Mouse (Mus musculus) forelimb bud, embryonic 11.5 days (tissue): ENCODE measurements around the gene Ank2.
A peak's percentile ranks its signal among the peaks of the same experiment; 100 is the strongest.

ENCODE experiments used
- DNase-seq: peaks from one replicate; pipeline ENCODE4 v3.0.0-alpha.2; 2012; ENCODE audit warnings: low read depth, low spot score

Gene Ank2

DNA sequence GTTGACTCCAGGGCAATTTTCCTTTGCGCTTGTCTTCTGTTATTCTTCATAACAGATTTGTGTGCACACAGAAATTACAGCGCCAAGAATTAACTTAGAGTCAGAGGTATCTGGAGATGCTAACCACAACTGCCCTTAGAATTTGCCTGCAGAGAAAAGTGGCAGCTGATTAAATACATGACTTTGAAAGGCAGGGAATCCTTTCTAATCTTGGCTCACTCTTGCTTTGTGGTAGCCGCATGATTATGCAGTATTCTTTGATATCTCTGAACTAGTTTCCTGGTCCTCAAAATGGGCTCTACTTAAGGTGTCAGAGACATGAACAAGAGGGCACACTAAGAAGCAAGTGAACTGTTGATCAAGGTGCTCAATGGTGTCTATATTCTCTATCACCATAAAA is 518.0 kb downstream of the Ank2 start:
- DNase-seq = no peak

DNA sequence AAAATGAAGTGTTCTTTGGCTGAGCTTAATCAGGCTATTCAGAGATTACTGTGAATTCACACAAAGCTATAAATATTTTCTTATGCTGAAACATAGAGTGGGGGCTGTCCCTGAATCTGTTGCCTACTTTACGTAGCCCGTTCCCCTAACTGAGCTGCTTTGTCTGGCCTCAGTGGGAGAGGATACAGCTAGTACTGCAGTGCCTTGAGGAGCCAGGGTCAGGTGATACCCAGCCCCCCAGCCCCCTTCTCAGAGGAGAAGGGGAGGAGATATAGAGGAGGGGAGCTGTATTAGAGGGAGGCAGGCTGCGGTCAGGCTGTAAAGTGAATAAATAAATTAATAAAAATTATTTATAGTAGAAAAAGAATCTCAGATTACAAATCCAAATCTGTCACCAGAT is 519.5 kb downstream of the Ank2 start:
- no peak for DNase-seq

DNA sequence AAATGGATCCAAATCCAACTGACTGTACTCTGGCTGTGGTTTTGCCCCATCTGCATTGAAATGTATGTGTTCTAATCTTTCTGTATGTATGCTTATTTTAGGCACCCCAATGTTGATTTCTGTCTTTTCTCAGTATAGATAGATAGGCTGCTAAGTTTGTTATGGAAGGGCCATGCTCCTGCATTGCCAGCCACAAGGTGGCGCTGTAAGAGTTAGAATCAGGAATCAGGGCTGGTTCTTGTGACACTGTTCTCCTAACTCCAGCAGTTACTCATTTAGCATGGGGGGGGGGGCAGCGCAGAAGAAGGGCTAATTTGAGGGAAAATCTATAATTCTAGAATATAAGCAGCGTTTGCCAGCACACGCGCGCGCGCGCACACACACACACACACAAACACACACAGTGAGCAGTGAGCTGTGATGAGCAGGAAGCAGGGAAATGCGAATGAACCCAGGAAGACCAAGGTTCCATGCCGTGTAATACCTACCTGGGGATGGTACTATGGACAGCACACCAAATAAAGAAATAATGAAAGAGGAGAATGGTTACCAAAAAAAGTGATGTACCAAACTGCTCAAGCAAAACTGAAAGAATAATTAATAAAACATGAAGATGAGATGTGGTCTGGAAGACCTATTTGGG is 520.3 kb downstream of the Ank2 start:
- peak; percentile 61 for DNase-seq

DNA sequence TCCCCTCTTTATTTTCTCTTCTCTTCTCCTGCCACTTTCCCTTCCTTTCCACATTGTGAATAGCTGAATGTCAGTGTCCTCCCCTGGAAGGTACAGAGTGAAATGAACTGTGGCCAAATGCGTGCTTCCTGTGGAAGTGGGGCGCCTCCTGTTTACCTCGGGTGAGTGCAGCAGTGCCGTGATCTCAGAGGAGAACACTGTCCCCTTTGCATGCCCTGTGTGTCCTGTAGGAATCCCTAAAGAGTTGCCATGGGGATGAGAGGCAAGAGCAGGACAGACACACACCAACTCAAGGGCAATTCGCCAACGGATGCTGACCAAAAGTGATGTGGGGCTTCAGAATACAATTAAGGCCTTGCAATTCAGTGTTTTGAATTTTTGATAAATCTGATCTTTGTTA is 521.8 kb downstream of the Ank2 start:
- no peak for DNase-seq

DNA sequence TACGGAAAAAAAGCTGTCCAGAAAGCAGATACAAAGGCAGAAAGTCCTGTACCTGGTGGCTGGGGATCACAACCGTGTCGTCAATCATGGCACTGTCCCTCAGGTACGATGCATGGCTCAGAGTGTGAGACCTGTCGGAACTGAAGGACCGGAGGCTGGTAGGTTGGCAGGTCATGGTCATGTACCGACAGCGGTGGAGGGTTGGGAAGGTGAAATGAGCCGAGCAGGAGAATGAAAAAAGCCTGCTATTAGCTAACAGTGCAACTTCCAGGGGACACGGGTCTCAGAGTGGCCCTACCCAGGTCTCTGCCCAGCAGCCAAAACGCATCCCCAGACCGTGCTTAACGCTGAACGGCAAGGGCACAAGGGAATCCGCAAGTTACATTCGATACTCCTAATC is 522.4 kb downstream of the Ank2 start:
- DNase-seq = no peak

DNA sequence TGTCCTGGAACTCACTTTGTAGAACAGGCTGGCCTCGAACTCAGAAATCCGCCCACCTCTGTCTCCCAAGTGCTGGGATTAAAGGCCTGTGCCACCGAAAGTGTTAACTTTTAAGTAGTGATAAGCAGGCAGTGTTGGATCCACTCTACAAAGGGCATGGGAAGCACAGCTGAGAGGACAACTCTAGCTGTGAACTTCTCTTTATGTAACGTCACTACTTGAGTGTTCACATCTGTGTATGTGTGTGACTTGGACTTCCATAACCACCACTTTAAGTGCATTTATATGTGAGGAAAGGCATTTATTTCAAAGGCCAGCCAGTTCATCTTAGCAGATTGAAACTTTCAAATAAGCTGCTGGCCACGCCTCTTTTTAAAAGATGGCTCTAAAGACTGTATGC is 523.7 kb downstream of the Ank2 start:
- no peak for DNase-seq

DNA sequence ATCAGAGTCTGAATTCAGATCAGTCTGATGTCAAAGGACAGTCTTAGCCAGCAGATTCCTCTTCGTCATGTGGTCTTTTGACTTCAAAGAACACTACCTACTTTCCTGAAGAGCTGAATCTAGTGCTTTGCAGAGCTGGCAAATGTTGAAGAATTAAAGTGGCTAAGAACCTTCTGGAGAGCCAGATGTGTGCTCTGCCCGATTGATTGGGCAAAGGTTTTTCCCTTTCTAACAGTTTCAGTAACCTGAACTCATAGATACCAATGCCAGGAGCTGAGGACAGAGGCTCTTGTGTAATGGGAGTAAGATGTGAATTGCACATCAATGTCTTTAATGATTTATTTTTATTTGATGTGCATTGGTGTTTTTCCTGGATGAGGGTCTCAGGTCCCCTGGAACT is 525.6 kb downstream of the Ank2 start:
- DNase-seq = no peak

DNA sequence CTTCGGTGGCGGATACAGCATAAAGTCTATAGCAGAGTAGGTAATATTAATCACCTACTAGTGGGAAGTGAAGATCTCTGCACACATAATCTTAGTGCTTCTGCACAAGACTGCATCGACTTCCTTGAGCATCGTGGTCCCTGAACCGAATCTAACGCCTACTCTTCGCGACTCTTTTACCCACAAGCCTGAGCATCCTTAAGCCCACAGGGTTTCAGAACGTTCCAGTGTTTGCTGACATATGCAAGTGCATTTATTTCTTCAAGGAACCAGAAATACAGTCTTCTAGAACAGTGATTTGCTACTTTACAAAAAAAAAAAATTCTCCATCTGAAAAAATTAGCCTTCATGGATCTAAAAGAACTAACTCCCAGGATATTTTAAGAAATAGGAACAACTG is 527.6 kb downstream of the Ank2 start:
- no peak for DNase-seq

DNA sequence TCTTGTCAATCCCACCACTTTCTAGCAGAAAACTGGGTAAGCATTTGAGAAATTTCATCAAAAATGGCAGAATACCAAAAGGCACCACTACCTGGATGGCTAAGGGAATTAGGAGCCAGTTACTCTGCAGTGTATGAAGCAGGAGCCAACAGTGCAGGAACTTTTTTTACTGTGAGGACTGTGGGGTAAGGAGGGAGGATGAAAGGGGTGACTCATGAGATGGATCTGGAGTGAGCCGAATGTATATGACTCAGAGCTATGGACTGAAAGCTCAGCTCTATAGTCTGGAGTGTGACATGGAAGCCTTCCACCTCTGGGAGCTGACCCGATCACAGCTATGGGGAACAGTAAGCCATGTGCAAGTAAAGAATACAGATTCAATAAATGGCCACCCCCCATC is 530.4 kb downstream of the Ank2 start:
- DNase-seq = no peak

DNA sequence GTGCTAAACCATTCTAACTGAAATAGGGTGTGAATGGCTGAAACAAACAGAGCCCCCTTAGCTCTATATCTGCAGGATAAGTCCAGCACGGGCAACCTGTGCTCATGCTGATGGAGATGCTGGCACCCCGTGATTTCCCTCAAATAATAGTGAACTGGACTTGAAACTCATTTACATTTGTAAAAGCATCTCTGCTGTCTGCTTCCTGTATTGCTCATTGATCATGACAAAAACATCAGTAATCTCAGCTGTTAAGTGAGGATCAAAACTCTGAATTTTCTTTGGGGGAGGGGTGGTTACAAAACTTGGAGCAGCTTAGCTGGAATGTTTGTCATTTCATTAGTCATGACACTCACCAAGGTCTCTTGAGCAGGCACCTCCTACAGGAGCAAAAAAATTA is 533.4 kb downstream of the Ank2 start:
- no peak for DNase-seq

DNA sequence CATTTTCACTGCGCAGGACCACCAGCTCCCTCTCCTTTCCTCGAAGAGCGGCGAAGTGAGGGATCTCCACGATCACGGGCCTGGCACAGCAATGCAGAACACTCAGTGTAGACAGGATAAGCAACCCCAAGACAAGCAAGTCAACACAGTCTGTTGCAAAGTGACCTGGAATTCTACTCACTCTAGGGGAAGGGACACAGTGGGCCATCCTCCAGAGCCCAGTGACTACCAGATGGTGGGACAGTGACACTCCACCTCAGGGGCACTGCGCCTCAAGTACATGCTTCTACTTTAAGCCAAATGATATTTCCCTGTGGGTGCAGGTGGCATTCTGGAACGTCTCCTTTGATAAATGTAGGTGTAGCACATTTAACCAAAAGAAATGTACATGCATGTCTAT is 536.8 kb downstream of the Ank2 start:
- no peak for DNase-seq

DNA sequence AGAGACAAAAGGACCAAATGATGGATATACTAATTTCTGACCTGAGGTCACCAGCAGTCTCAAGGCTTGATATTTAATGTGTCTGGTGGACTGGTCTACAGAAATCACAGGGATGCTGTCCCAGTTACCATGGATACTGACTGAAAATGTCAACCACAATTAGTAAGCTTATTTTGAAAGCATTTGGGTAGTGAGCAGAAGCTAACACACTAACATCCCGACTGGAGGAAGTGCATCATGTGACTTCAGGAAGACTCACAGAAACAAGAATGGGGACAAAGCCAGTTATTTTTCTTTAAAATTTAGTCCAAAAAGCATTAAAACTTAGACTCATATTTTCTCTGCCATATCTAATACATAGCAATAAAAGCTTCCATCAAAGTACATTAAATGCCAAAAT is 546.5 kb downstream of the Ank2 start:
- no peak for DNase-seq

DNA sequence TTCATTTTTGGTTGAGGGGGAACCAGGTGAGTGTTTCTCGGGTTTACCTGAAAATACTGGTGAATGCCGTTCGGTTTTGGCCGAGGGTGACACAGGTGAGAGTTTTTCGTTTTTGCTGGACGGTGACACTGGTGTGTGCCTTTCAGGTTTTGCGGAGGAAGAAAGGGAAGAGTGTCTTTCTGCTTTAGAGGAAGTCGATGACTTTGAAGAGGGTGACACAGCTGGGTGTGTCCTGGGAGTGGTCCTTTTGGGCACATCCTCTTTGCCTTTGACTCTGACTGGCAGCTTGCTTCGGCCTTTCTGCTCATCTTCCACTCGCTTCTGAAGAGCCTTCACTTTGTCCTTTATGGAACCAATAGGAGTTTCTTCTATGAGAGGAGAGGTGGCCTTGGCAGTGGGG is 552.6 kb downstream of the Ank2 start:
- no peak for DNase-seq

DNA sequence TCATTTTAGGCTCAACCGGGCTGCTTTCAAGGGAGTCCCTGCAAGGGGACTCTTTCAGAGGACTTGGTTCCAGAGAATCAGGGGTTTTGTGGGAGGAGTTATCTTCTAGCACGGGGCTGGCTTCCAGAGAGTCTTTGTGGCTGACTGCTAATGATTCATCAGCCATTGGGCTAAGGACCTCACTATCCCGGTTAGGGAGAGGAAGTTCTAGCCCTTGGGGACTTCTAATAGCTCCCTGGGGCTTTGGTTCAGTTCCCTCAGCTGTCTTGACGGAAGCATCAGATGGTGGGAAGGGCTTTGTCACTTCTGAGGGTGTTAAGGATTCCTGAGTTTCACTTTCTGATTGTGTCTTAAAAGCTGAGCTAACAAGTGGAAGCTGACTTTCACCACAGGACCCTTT is 554.3 kb downstream of the Ank2 start:
- DNase-seq = no peak

DNA sequence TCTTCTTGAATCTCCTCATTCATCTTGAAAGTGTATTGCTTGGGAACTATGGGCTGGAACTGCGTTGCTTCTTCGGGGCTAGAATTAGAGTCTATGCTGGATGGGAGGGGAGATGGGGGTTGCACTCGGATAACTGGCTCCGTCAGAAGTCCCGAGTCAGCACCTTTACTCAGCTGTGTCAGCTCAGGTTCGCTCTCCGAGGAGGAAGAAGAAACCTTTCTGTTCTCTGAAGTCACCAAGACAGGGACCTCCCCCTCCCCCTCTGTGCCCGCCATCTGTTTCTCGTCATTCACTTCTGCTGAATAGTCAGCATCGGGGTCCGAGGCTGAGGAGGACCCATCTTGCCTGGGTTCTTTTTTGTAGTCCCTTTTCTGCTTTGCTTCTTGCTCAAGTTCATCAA is 555.1 kb downstream of the Ank2 start:
- DNase-seq = no peak

DNA sequence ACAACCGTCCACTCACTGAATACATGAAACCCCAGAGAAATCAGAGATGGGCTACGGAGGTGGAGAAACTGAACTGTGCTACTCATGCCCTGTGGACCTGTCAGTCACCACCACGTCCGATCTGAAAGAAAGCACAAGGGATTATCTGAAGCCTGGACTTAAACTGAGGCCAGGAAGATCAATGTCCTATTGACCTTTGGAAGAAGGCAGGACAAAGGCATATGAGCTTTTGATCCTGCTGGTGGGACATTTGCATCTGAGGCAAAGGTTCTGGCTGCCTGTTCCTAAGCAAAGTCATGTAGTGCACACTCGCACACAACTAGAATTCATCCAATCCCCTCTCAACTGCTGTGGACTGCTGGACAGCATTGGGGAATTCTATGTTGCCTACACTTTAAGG is 558.7 kb downstream of the Ank2 start:
- no peak for DNase-seq

DNA sequence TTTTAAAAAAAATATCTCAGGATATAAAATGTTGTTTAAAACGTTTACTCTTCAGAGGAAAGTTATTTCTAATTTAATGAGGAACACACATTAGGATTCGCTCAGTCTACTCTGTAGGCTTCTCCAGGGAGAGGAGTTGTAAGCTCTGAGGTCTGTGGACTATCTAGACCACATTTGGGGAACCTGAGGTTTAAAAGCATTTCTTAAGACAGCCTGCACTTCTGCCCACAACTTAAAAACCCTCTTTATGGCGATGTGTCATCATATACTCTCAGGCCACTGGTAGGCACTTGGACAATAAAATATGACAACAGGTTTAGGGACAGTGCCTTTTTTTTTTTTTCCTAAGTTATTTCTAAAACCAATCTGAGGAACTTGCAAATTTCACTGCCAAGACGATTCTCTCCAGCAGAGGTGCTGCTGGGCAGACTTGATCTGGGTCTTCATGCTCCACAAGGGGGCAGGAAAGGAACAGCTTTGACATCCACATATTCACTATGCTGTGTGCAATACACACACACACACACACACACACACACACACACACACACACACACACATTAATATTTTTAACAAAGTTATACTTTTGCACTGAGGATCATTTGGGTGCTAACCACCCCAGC is 567.2 kb downstream of the Ank2 start:
- DNase-seq = peak; percentile 11

DNA sequence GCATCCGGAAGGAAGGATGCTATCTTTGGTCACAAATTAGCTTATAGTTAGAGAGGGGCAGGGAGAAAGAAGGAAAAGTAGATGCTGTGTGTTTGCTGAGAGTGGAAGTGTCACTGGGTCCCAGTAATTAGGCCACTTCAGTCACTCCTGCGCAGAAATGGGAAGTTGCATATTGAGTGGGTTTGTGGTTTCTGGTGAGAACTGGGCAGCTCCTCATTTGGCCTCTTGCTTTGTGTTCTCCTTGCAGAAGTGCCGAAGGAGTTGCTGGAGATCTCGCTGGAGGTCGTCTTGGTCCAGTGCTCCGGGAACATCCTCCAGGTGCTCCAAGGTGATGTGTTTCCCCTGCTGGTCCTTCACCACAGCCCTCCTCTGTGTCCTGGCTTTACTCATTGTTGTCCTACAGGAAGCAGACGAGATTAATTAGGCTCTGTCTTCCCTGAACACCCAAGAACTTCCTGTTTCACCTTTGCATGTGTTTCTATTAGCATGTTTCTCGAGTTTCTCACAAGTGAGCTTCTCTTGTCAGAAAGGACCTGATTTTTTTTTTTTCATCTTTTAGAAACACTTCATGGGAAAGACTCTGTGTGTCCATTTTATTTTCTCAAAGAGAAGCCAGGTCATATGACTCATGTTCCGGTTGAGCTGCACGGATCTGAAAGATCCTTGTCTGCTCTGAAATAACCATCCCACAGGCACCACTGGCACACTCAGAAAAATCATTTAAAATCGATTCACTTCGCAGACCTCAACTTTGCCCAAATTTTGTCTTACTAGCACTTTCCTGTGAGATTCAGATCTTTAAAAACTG is 575.4 kb downstream of the Ank2 start:
- no peak for DNase-seq

DNA sequence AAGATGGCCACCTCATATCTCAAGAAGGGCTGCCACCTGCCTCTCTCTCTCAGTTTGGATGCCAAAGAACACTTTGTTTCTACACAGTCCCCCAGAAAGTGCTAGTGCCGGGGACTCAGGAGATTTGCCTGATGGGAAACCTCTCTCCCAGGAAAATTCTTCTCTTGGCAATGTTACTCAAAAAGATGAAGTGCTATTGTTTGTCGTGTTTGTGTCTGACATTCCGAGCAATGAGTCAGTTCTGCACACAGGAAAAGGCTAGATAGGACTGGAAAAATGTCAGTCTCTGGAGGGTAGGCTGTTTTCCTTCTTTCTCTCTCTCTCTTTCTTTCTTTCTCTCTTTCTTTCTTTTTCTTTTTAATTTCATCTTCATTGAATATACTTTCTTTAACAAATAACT is 577.2 kb downstream of the Ank2 start:
- DNase-seq = no peak

DNA sequence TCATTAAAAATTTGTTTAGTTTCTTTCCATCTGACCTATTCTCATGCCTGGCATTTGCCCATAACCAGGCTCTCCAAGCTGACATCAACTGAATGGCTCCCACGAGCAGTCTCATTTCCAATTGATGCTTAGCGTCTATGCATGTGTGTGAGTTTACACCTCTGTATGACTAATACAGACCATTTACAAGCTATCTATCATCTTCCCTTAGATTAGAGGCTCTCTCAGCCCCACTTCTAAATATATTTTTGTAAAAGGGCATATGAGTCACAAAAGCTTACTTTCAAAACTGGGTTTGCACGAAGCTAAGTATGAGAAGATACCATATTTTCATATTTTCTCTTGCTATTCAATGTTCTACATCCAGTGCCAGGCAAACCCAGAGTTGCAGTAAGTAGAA is 578.9 kb downstream of the Ank2 start:
- DNase-seq = no peak

DNA sequence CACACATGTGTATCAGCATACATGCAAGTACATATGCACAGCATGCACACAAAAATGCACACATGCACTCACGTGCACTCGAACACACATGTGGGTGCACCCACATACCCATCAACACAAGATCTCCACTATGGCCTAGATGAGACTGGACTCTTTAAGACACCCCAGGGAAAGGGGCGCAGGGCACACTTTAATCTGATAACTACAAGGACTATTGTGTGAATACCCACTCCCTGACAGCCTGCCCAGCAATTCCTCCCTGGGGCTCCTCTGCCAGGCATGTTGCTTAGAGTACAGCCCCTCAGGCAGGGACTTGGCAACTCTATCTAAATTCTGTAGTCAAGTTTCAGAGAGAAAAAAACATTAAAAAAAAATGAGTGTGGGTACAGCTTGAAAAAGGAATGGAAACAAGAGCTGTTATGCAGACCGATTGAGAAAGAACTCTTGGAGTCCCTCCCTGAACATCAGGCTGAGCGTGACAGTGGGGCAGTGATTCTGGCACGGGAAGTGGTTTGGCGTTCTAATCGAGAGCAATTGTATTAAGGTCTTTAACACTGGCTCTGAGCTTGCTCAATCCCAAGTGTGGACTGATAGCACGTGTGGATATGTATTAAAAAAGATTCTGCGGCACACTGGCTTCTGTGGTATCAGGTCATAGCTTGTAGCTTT is 580.2 kb downstream of the Ank2 start:
- no peak for DNase-seq

DNA sequence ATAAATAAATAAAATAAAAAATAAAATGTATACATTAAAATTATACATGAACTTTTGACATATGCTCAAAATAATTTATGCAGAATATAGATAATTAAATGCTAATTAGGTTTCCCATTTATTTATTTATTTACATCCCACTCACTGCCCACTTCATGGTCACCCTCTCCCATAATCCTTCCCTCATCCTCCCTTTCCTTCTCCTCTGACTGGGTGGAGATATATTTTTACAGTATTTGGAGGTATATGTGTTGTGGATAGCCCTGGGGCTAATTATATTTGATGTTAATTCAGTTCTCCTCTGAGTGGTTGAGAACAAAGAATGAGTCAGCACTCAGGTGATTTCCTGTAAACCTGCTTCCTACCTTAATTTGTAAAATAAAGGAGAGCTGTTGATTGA is 582.8 kb downstream of the Ank2 start:
- DNase-seq = no peak

DNA sequence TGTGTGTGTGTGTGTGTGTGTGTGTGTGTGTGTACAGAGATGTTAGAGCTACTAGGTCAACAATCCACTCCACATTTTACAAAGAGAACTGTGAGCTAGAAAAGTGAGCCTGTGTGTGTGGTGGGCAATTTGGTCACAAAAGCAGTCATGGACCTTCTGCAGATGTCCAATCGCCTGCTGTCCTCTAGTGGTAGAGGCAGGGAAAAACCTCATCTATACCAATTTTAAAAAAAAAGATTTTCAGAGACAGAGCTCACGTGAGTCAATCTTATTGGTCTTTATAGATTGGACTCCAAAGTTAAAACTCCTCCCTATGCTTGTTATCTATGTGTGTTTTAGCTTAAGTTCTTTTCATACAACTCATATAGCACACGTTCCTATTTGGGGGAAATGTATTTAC is 595.6 kb downstream of the Ank2 start:
- DNase-seq = peak; percentile 70
